8 mouse cellular contexts compared by ENCODE assay signal in the genomic region with DNA sequence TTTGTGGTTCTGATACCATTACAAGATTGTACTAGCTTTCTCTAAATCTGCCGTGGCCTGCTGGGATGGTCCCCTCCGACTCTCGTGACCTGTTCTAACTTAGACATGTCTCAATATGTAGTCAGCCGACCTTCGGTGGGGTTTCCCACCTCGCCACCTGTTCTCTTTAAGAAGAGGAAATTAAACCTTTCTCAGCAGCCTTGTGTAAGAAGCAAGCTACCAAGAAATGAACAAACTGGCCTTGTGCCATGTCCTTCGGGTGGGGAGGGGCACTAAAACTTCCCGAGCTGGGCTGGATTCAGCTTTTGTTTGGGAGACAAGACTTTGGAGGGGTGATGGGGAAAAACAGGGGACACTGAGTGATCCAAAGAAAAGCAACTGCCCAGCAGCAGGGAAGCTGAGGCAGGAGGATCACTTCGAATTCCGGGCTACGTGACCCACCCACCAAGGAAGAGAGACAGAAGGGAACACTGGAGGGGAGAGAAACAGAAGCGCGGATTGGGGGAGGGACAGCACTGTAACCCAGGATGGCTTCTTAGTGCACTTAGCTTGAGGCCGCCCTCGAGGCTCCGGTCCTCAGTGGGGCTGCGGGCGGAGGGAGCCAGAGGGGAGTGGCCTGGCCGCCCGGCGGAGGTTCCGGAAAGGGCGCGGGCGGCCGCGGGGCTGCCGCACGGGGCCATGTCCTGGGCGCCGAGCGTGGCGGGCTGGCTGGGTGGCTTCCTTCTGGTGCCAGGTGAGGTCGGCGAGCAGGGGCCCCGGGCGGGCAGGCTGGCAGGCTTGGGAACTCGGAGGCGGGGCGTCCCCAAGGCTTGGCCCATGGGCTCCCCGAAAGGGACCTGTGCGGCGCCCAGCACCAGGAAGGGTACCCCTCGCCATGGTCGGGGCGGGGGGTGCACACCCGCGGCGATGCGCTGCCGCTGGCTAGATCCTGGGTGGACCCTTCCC. TPM values are rescaled to one million over a fixed set of nuclear protein-coding genes. Genes with fewer than 3 reads are reported as not detected.
A peak's percentile ranks its signal among the peaks of the same experiment; 100 is the strongest.
DNase-seq lines count a peak whose midpoint lies in the region; ATAC-seq and TF ChIP-seq lines count a peak whose summit lies in the region.

A gene (plus strand): TSS at position 525 of the 945 bp plus-strand sequence.

- no peak for TF ChIP-seq CTCF in brain, embryonic 14.5 days (IDR thresholded peaks at IDR 0.05; ENCODE audit: borderline replicate concordance, extremely low read depth, insufficient read depth, insufficient read length)
- no peak for TF ChIP-seq CTCF in kidney, postnatal 0 days (IDR thresholded peaks at IDR 0.05; ENCODE audit: low read depth)
- no peak for TF ChIP-seq CTCF in stomach, postnatal 0 days (IDR thresholded peaks at IDR 0.05; ENCODE audit: low read depth)

- peak within 1 kb of the TSS; percentile 81 for H3K4me2 ChIP-seq in heart, embryonic 13.5 days
- peak within 1 kb of the TSS; percentile 96 for H3K4me2 ChIP-seq in kidney, postnatal 0 days (ENCODE audit: low read length)
- H3K4me2 ChIP-seq in liver, embryonic 16.5 days (ENCODE audit: low read depth, low read length) = peak within 1 kb of the TSS; percentile 79
- H3K4me2 ChIP-seq in neural tube, embryonic 11.5 days (ENCODE audit: low read depth) = peak within 1 kb of the TSS; percentile 100
- peak within 1 kb of the TSS; percentile 93 for H3K4me2 ChIP-seq in stomach, postnatal 0 days (replicated peaks; ENCODE audit: low read depth)

- ATAC-seq in heart, embryonic 13.5 days (ENCODE audit: extremely low read depth, insufficient number of reproducible peaks, low FRiP score, low TSS enrichment) = peak; percentile 84
- ATAC-seq in kidney, postnatal 0 days (replicated peaks; ENCODE audit: low FRiP score, low read depth) = peak; percentile 82
- peak; percentile 93 for ATAC-seq in liver, embryonic 16.5 days (ENCODE audit: low read depth)
- peak; percentile 58; the same call in 1 of the 2 replicates for ATAC-seq in neural tube, embryonic 11.5 days (ENCODE audit: insufficient read depth, low FRiP score, low TSS enrichment)
- ATAC-seq in stomach, postnatal 0 days (ENCODE audit: low FRiP score, low TSS enrichment) = peak; percentile 84

- no peaks in the 10 kb centered on the region for H3K9me3 ChIP-seq in forebrain, embryonic 10.5 days
- no peaks in the 10 kb centered on the region for H3K9me3 ChIP-seq in heart, embryonic 13.5 days
- H3K9me3 ChIP-seq in kidney, postnatal 0 days (replicated peaks; ENCODE audit: low read length) = no peaks in the 10 kb centered on the region
- no peaks in the 10 kb centered on the region for H3K9me3 ChIP-seq in liver, embryonic 16.5 days (replicated peaks; ENCODE audit: control insufficient read depth, low read length)
- no peaks in the 10 kb centered on the region for H3K9me3 ChIP-seq in neural tube, embryonic 11.5 days (ENCODE audit: control insufficient read depth, low read length)
- no peaks in the 10 kb centered on the region for H3K9me3 ChIP-seq in stomach, postnatal 0 days (ENCODE audit: control insufficient read depth, low read length)

- peak within 1 kb of the TSS; percentile 80 for H3K4me3 ChIP-seq in forebrain, embryonic 10.5 days
- peak within 1 kb of the TSS; percentile 74 for H3K4me3 ChIP-seq in heart, embryonic 13.5 days
- peak within 1 kb of the TSS; percentile 74 for H3K4me3 ChIP-seq in kidney, postnatal 0 days (replicated peaks; ENCODE audit: low read depth, low read length)
- peak within 1 kb of the TSS; percentile 85 for H3K4me3 ChIP-seq in liver, embryonic 16.5 days (ENCODE audit: low read depth, low read length)
- peak within 1 kb of the TSS; percentile 59 for H3K4me3 ChIP-seq in neural tube, embryonic 11.5 days (ENCODE audit: low read depth, low read length)
- H3K4me3 ChIP-seq in stomach, postnatal 0 days (ENCODE audit: low read depth, low read length) = peak within 1 kb of the TSS; percentile 87

- peak; percentile 85 for DNase-seq in CD4-positive, CD25-positive, alpha-beta regulatory T cell, adult 2 months (ENCODE audit: low read depth, low spot score)
- peak; percentile 64 for DNase-seq in brain, embryonic 14.5 days (ENCODE audit: low read depth)
- peak; percentile 53 for DNase-seq in forebrain, embryonic 10.5 days (ENCODE audit: extremely low spot score, low spot score)
- DNase-seq in kidney, postnatal 0 days (ENCODE audit: low spot score) = peak; percentile 85
- peak; percentile 58 for DNase-seq in neural tube, embryonic 11.5 days (ENCODE audit: low spot score)
- peak; percentile 80 for DNase-seq in stomach, postnatal 0 days (ENCODE audit: low spot score)

- peaks cover 17% of the 10 kb centered on the region for H3K4me1 ChIP-seq in forebrain, embryonic 10.5 days
- H3K4me1 ChIP-seq in heart, embryonic 13.5 days = peaks cover 40% of the 10 kb centered on the region
- H3K4me1 ChIP-seq in kidney, postnatal 0 days (replicated peaks; ENCODE audit: insufficient read depth, low read length) = peaks cover 8% of the 10 kb centered on the region; the same call in 1 of the 2 replicates
- H3K4me1 ChIP-seq in liver, embryonic 16.5 days (ENCODE audit: control insufficient read depth, low read depth, low read length) = peaks cover 44% of the 10 kb centered on the region
- H3K4me1 ChIP-seq in neural tube, embryonic 11.5 days (ENCODE audit: control insufficient read depth, insufficient read depth, low read length) = no peaks in the 10 kb centered on the region
- no peaks in the 10 kb centered on the region for H3K4me1 ChIP-seq in stomach, postnatal 0 days (replicated peaks; ENCODE audit: control insufficient read depth, insufficient read depth)

- peaks cover 12% of the 10 kb centered on the region; the same call in 1 of the 2 replicates for H3K27me3 ChIP-seq in forebrain, embryonic 10.5 days (ENCODE audit: poor library complexity, severe bottlenecking)
- no peaks in the 10 kb centered on the region for H3K27me3 ChIP-seq in heart, embryonic 13.5 days (replicated peaks)
- H3K27me3 ChIP-seq in kidney, postnatal 0 days (ENCODE audit: insufficient read depth, low read length) = no peaks in the 10 kb centered on the region
- H3K27me3 ChIP-seq in liver, embryonic 16.5 days (ENCODE audit: control insufficient read depth, insufficient read depth, low read depth, low read length) = no peaks in the 10 kb centered on the region
- H3K27me3 ChIP-seq in neural tube, embryonic 11.5 days (ENCODE audit: control insufficient read depth, insufficient read depth, low read length) = no peaks in the 10 kb centered on the region
- H3K27me3 ChIP-seq in stomach, postnatal 0 days (ENCODE audit: control insufficient read depth, insufficient read depth, low read length) = no peaks in the 10 kb centered on the region

- peak within 1 kb of the TSS; percentile 86 for H3K27ac ChIP-seq in forebrain, embryonic 10.5 days
- peak within 1 kb of the TSS; percentile 87 for H3K27ac ChIP-seq in heart, embryonic 13.5 days (replicated peaks)
- peak within 1 kb of the TSS; percentile 90 for H3K27ac ChIP-seq in kidney, postnatal 0 days
- peak within 1 kb of the TSS; percentile 93 for H3K27ac ChIP-seq in liver, embryonic 16.5 days (ENCODE audit: low read length)
- no peak within 1 kb of the TSS for H3K27ac ChIP-seq in neural tube, embryonic 11.5 days (ENCODE audit: low read depth, low read length)
- H3K27ac ChIP-seq in stomach, postnatal 0 days (replicated peaks) = peak within 1 kb of the TSS; percentile 96

- peak within 1 kb of the TSS; percentile 92 for H3K9ac ChIP-seq in heart, embryonic 13.5 days
- H3K9ac ChIP-seq in kidney, postnatal 0 days (ENCODE audit: low read depth, low read length) = peak within 1 kb of the TSS; percentile 91
- H3K9ac ChIP-seq in liver, embryonic 16.5 days (ENCODE audit: low read depth, low read length) = peak within 1 kb of the TSS; percentile 97
- H3K9ac ChIP-seq in neural tube, embryonic 11.5 days (ENCODE audit: low read length) = peak within 1 kb of the TSS; percentile 70
- peak within 1 kb of the TSS; percentile 89 for H3K9ac ChIP-seq in stomach, postnatal 0 days (ENCODE audit: low read length)

- 9% methylated on average over 49 of the region's 51 CpGs for WGBS in forebrain, embryonic 10.5 days
- 4% methylated on average over 50 of the region's 51 CpGs for whole genome bisulfite sequencing in heart, embryonic 13.5 days
- 3% methylated on average over 45 of the region's 51 CpGs for WGBS in kidney, postnatal 0 days
- WGBS in liver, embryonic 16.5 days (ENCODE audit: insufficient replicate concordance) = 2% methylated on average over 51 of the region's 51 CpGs
- WGBS in neural tube, embryonic 11.5 days = 8% methylated on average over 47 of the region's 51 CpGs
- 3% methylated on average over 36 of the region's 51 CpGs for WGBS in stomach, postnatal 0 days

- TF ChIP-seq POLR2A in brain, embryonic 14.5 days (IDR thresholded peaks at IDR 0.05; ENCODE audit: borderline replicate concordance, extremely low read depth, insufficient read depth, insufficient read length, poor library complexity, severe bottlenecking) = no peak

- no peak for TF ChIP-seq EP300 in stomach, postnatal 0 days (optimal IDR thresholded peaks at IDR 0.05)

- H3K36me3 ChIP-seq in forebrain, embryonic 10.5 days (replicated peaks) = peaks cover 21% of the 10 kb centered on the region
- peaks cover 53% of the 10 kb centered on the region for H3K36me3 ChIP-seq in heart, embryonic 13.5 days
- peaks cover 9% of the 10 kb centered on the region; the same call in 1 of the 2 replicates for H3K36me3 ChIP-seq in kidney, postnatal 0 days (ENCODE audit: insufficient read depth, low read length)
- H3K36me3 ChIP-seq in liver, embryonic 16.5 days (ENCODE audit: control insufficient read depth, insufficient read depth) = peaks cover 29% of the 10 kb centered on the region
- H3K36me3 ChIP-seq in neural tube, embryonic 11.5 days (ENCODE audit: control insufficient read depth, insufficient read depth, low read length) = peaks cover 3% of the 10 kb centered on the region; the same call in 1 of the 2 replicates
- no peaks in the 10 kb centered on the region for H3K36me3 ChIP-seq in stomach, postnatal 0 days (ENCODE audit: control insufficient read depth, insufficient read depth, low read length)

RNA-seq across cellular contexts. Expression of the gene that starts here (rescaled TPM):
- 6.1 and 7.0 TPM in 2 replicates for polyA plus RNA-seq in brain, embryonic 14.5 days (2012; rRNA removed)
- polyA plus RNA-seq in forebrain, embryonic 10.5 days (2016; fragmentation: Nextera tagmentation; extraction: Ambion mirVana) = 4.7 and 5.8 TPM in 2 replicates
- 44.8 and 48.9 TPM in 2 replicates for polyA plus RNA-seq in heart, embryonic 13.5 days (2015; fragmentation: Nextera tagmentation; extraction: Ambion mirVana)
- 44.6 and 46.1 TPM in 2 replicates for polyA plus RNA-seq in kidney, postnatal 0 days (2015; fragmentation: Nextera tagmentation; extraction: Ambion mirVana)
- 32.3 and 33.6 TPM in 2 replicates for polyA plus RNA-seq in liver, embryonic 16.5 days (2015; fragmentation: Nextera tagmentation; extraction: Ambion mirVana)
- 6.8 and 8.3 TPM in 2 replicates for polyA plus RNA-seq in neural tube, embryonic 11.5 days (2014; fragmentation: Nextera tagmentation; extraction: Ambion mirVana)
- polyA plus RNA-seq in stomach, postnatal 0 days (2015; fragmentation: Nextera tagmentation; extraction: Ambion mirVana) = 52.3 and 55.4 TPM in 2 replicates
